Mouse (Mus musculus): Measurements from ENCODE around the gene Erp44.

DNA sequence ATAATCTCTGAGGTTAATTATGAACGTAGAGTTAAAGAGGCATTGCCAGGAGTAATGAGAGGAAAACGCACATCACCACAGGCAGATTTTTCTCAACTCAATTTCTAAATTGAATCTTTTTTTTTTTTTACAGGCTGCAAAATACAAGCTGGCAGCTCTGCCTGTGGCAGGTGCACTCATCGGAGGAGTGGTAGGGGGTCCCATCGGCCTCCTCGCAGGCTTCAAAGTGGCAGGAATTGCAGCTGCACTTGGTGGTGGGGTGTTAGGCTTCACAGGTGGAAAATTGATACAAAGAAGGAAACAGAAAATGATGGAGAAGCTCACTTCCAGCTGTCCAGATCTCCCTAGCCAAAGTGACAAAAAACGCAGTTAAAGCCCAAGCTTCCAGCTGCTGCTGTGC, 98.0 kb downstream of the Erp44 start:
- TF ChIP-seq EP300 (IDR thresholded peaks at IDR 0.05; ENCODE audit: low read depth) (no peak), CTCF (IDR thresholded peaks at IDR 0.05; ENCODE audit: low read depth) (no peak)
